ENCODE assay signal across 10 mouse cellular contexts in the genomic region with DNA sequence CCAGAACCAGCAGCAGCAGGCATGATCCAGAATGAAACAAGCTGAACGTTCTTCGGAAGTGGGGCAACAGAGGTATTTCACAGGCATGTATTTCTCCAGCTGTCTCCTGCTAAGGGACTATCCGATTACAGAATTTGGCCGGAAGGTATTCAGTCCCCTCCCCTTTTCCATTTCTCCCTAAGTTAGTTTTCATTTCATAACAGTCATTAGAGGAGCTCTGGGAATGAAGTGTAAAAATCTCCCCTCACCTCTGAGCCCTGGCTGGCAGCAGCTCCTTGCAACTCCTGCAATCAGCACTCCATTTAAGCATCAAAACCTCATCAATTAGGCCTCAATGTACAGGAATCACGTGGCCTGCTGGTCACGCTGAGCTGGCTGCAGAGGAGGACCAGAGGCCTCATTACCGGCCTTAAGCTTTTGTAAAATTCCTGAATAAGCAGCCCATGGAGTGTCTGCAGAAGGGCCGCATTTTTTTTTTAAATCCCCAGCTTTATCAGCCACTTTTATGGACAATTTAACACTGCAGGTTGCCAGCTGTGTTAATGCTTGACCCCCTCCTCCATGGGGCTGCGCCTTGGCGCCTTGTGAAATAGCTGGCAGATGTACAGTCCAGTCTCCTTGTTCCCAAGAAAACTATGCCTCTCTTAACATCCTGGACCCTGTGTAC.
A peak's percentile ranks its signal among the peaks of the same experiment; 100 is the strongest.
DNase-seq lines count a peak whose midpoint lies in the region; ATAC-seq and TF ChIP-seq lines count a peak whose summit lies in the region.
"Had no signal": no experiment of that assay in that cellular context is flagged by ENCODE, and none has a peak within 500 bp of the region (broad histone marks: within the 10 kb centered on the region; RNA-seq: fewer than 3 reads in every experiment).

No protein-coding gene starts in this region.

- DNase-seq in lung, embryonic 14.5 days: peak; percentile 81
- no peak for DNase-seq in lung, postnatal 25 days (ENCODE audit: low spot score)
- peak; percentile 84 for DNase-seq in forebrain, embryonic 11.5 days (ENCODE audit: low spot score)
- DNase-seq in kidney, postnatal 14 days: peak; percentile 2
- DNase-seq in layer of hippocampus, adult 9-10 months (ENCODE audit: low spot score): no peak
- DNase-seq in right cerebral cortex, postnatal 10 days (ENCODE audit: low spot score in 2 of 2): no peak
- no peak for DNase-seq in left cerebral cortex, postnatal 4 days
- DNase-seq: gastrocnemius, postnatal 36 days had no signal

- H3K27ac ChIP-seq in lung, embryonic 14.5 days (ENCODE audit: low read depth): no peak overlapping the region
- H3K27ac ChIP-seq in forebrain, embryonic 11.5 days (ENCODE audit: low read depth, low read length): 0 out of 2 replicates have a peak overlapping the region, but pooled peaks have one; percentile 7
- H3K27ac ChIP-seq in neural tube, embryonic 14.5 days (ENCODE audit: low read depth, low read length): no peak overlapping the region

- no peak for TF ChIP-seq CTCF in lung, embryonic 14.5 days (IDR thresholded peaks at IDR 0.05; ENCODE audit: low read depth)

- no peak overlapping the region; the same call in 1 of the 2 replicates for H3K4me2 ChIP-seq in lung, embryonic 14.5 days
- no peak overlapping the region for H3K4me2 ChIP-seq in forebrain, embryonic 11.5 days (ENCODE audit: low read depth, low read length, severe bottlenecking)
- H3K4me2 ChIP-seq in neural tube, embryonic 14.5 days (ENCODE audit: low read depth, low read length): no peak overlapping the region

- 0 out of 2 replicates have a peak, but pooled peaks cover 4% of the 10 kb centered on the region for H3K4me1 ChIP-seq in lung, embryonic 14.5 days (ENCODE audit: insufficient read depth)
- H3K4me1 ChIP-seq in forebrain, embryonic 11.5 days (replicated peaks; ENCODE audit: control insufficient read depth, insufficient read depth, low read length): peaks cover 2% of the 10 kb centered on the region; the same call in 1 of the 2 replicates
- 0 out of 2 replicates have a peak, but pooled peaks cover 3% of the 10 kb centered on the region for H3K4me1 ChIP-seq in neural tube, embryonic 14.5 days (ENCODE audit: control insufficient read depth, insufficient read depth, low read length)

- 30% methylated on average over 10 of the region's 10 CpGs for WGBS in lung, embryonic 14.5 days
- WGBS in forebrain, embryonic 11.5 days: 22% methylated on average over 10 of the region's 10 CpGs
- WGBS in neural tube, embryonic 14.5 days: 47% methylated on average over 10 of the region's 10 CpGs

- intact Hi-C loops in left cerebral cortex, postnatal 4 days (cut with DNase I): no loop called here

- peak; percentile 90 for ATAC-seq in lung, embryonic 14.5 days (ENCODE audit: insufficient read depth)
- peak; percentile 93 for ATAC-seq in forebrain, embryonic 11.5 days (replicated peaks; ENCODE audit: low FRiP score)
- peak; percentile 51; the same call in 1 of the 2 replicates for ATAC-seq in neural tube, embryonic 14.5 days (ENCODE audit: low read depth)

- no peak overlapping the region for H3K9ac ChIP-seq in lung, embryonic 14.5 days
- no peak overlapping the region for H3K9ac ChIP-seq in forebrain, embryonic 11.5 days (ENCODE audit: low read length)
- no peak overlapping the region for H3K9ac ChIP-seq in neural tube, embryonic 14.5 days (replicated peaks; ENCODE audit: low read depth, low read length)

- H3K9me3 ChIP-seq in lung, embryonic 14.5 days (ENCODE audit: low read depth, low read length): no peaks in the 10 kb centered on the region
- H3K9me3 ChIP-seq in forebrain, embryonic 11.5 days (ENCODE audit: control insufficient read depth, low read length): no peaks in the 10 kb centered on the region
- H3K9me3 ChIP-seq in neural tube, embryonic 14.5 days (ENCODE audit: control insufficient read depth, low read length): no peaks in the 10 kb centered on the region

- H3K27me3 ChIP-seq in lung, embryonic 14.5 days (ENCODE audit: insufficient read depth, low read length): no peaks in the 10 kb centered on the region
- no peaks in the 10 kb centered on the region for H3K27me3 ChIP-seq in forebrain, embryonic 11.5 days (ENCODE audit: control insufficient read depth, insufficient read depth, low read length)
- no peaks in the 10 kb centered on the region for H3K27me3 ChIP-seq in neural tube, embryonic 14.5 days (ENCODE audit: control insufficient read depth, insufficient read depth, low read length)

- H3K4me3 ChIP-seq in lung, embryonic 14.5 days (ENCODE audit: low read depth, low read length): no peak overlapping the region
- no peak overlapping the region for H3K4me3 ChIP-seq in forebrain, embryonic 11.5 days (ENCODE audit: low read depth, low read length)
- H3K4me3 ChIP-seq in neural tube, embryonic 14.5 days (ENCODE audit: low read depth, low read length): no peak overlapping the region
- H3K4me3 ChIP-seq: myocyte had no signal

- no peaks in the 10 kb centered on the region for H3K36me3 ChIP-seq in lung, embryonic 14.5 days (ENCODE audit: insufficient read depth)
- no peaks in the 10 kb centered on the region for H3K36me3 ChIP-seq in forebrain, embryonic 11.5 days (ENCODE audit: control insufficient read depth, insufficient read depth, low read length)
- H3K36me3 ChIP-seq in neural tube, embryonic 14.5 days (ENCODE audit: control insufficient read depth, insufficient read depth, low read length): no peaks in the 10 kb centered on the region

Comparison
In these comparisons a context has a peak if more than half of its experiments do, and no peak if none do; other contexts are left out.
1. DNase-seq: peak in lung, embryonic 14.5 days (single experiment), forebrain, embryonic 11.5 days (single experiment) and kidney, postnatal 14 days (single experiment); none in lung, postnatal 25 days (single experiment), layer of hippocampus, adult 9-10 months (single experiment), right cerebral cortex, postnatal 10 days (0 of 2) and left cerebral cortex, postnatal 4 days (single experiment).
2. Peak in every context shown above with its lines, with median percentiles within 50 percentile points of each other: ATAC-seq.